Mouse (Mus musculus): ENCODE data around the gene Hmgn3.

Gene Hmgn3

DNA sequence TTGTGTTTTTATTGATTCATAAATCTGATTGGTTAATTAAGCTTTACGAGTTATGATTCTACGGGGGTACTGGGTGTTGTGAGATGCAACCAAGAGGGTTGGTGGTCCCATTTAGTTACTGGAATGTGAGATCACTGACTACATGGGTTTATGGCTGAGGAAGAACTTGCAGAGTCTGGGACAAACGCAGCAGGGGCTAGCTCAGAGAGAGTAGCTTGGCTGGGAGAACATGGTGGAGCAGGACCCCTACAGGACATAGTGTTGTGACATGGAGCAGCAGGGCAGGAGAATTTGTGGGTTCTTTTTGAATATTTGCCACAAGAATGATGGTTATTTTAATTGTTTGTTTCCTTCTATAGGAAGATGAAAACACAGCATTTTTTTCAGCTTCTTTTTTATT lies 45.7 kb downstream of the Hmgn3 start:
- DNase-seq (ENCODE audit: low spot score in 2 of 2), result no peak

DNA sequence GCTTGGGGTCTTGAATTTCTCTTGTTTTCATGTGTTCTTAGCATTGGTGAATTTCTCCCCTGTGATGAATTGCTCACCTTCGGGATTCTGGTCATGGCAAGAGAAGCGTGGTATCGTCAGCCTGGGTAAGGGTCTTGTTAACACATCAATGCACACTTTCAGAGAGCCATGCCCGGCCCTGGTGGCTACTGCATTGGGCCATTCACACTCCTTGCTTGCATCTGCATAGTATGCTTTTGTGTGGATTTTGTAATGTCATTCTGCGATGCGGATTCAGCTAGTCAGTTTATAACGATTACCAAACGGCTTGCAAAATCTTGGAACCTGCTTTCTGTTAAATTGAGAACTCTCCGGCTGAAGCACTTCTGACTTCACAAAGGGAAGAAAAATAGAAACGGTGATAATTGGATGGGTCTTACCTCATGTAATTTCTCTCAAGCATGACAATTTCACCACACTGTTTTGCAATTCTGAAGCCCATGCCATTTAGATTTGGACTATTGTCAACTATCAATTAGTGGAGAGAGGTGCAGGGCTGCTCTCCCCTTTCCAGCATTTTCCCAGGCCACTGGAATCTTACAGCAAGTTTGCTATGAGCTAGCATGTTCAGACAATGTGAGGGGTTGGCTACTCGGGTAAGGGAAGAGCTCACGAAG lies 47.7 kb downstream of the Hmgn3 start:
- DNase-seq (ENCODE audit: low spot score in 2 of 2), result no peak

- no peak for DNase-seq (ENCODE audit: low spot score in 2 of 2)
Measured at GRCm38 (mm10) chr9:83097816-83098215, 48.7 kb downstream of the Hmgn3 start.

DNA sequence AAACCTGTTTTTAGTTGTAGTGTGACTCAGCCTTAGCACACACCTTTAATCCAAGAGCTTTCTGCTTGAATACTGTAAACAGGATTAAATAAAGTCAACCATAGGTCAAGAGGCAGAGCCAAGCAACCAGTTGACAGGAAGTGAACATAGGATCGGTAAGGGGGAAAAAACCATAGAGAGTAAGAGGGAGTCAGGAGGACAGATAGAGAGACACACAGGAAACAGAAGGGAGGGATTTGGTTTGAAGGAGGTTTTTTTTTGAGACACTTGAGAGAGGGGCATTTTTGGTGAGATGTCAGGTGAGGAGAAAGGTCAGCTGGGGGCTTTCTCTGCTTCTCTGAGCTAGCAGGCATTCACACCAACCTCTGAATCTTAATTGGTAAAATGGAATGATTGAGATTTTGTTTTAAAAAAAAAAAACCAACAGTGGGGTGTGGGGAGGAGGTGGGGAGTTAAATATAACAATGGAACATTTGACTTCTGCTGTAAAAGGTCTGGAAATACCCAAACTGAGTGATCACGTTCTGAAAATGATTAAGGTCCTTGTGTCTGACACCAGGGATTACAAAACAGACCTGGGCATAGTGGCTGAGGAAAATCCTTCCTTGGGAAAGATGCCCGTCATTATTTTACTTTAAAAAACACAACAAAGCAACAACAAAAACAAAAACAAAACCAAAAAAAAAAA lies 51.7 kb downstream of the Hmgn3 start:
- no peak for DNase-seq (ENCODE audit: low spot score in 2 of 2)

GRCm38 (mm10) chr9:83083790-83084469 lies 62.6 kb downstream of the Hmgn3 start:
- no peak for DNase-seq (ENCODE audit: low spot score in 2 of 2)

DNA sequence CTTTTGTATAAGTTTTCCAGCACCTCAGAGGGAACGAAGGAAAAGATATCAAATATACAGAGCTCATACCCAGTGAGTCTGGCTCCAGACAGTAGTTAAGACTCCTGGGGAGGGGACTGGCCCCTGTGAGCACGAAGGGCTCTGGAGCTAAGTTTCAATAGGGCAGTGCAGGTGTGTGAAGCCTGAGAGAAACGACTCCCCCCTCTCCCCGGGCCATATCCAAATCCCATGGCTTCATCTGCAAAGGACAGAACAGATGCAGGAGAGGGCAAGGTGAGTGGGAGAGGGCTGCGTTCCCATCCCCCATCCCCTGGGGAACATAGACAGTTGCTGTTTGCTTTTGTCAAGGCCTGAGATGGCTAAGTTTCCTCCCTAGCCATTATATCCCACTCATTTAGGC lies 63.4 kb downstream of the Hmgn3 start:
- no peak for DNase-seq (ENCODE audit: low spot score in 2 of 2)

GRCm38 (mm10) chr9:83082296-83082695 lies 64.2 kb downstream of the Hmgn3 start:
- no peak for DNase-seq (ENCODE audit: low spot score in 2 of 2)

- DNase-seq (ENCODE audit: low spot score in 2 of 2), result no peak
Measured at GRCm38 (mm10) chr9:83079724-83080123, 66.8 kb downstream of the Hmgn3 start.

GRCm38 (mm10) chr9:83068246-83068645 lies 78.2 kb downstream of the Hmgn3 start:
- no peak for DNase-seq (ENCODE audit: low spot score in 2 of 2)

DNA sequence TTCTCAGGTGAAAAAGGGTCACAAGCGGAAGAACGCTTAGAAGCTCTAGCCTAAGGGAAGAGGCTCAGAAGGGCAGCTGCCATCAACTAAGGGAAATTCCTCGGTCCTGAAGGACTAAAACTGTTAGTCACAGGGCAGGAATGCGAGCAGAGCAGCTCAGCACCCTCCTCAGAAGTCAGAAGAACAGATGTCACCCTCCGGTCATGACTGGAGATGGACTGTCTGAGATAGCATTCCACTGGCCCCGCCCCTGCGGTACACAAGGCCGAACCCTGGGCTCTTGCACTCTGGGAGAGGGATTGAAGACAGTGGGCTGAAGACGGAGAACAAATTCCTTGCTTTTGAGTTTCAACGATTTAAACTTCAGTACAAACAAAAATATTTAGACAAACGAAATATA lies 85.2 kb downstream of the Hmgn3 start:
- no peak for DNase-seq (ENCODE audit: low spot score in 2 of 2)

All from spleen, postnatal 10 days (tissue).